11 mouse cellular contexts compared by ENCODE assay signal in the genomic region with DNA sequence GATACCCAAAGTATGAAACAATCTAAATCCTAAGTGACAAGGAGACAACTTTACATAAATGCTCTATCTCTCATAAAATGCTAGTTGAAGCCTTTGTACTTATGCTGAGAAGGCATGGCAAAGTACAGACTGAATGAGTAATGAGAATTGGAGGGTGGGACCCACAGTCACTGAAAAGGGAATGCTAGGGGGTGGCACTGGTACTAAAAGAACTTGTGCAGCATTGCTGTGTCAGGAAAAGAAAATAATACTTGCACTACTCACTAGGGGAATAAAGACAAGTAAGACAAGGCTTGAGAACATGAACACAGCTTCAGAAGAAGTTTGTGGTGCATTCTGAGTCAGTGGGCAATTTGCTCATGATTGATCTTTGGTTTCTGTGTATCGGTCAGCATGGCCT.
"Had no signal": no experiment of that assay in that cellular context is flagged by ENCODE, and none has a peak within 500 bp of the region (broad histone marks: within the 10 kb centered on the region; RNA-seq: fewer than 3 reads in every experiment).

No protein-coding gene starts in this region.

- DNase-seq: gastrocnemius, adult 2 months; gastrocnemius, postnatal 10 days; gastrocnemius, postnatal 25 days; heart, postnatal 10 days; heart, postnatal 4 days; kidney, adult 18-20 months; kidney, adult 8-10 months; kidney, postnatal 10 days; kidney, postnatal 25 days; kidney, postnatal 4 days; liver had no signal
